Mouse (Mus musculus): ENCODE measurements around the gene Ctxn1.
A peak's percentile ranks its signal among the peaks of the same experiment; 100 is the strongest.
"Not testable (repeated sequence)": the region's sequence is repeated elsewhere in the genome, so short reads cannot be mapped to it uniquely, and the experiment has no call there.

The Ctxn1 gene

GRCm38 (mm10) chr8:4259125-4259804 is at the start of gene Ctxn1:
TSS of gene Ctxn1 (minus strand) at chr8:4259274.
- peak; percentile 95 for DNase-seq

DNA sequence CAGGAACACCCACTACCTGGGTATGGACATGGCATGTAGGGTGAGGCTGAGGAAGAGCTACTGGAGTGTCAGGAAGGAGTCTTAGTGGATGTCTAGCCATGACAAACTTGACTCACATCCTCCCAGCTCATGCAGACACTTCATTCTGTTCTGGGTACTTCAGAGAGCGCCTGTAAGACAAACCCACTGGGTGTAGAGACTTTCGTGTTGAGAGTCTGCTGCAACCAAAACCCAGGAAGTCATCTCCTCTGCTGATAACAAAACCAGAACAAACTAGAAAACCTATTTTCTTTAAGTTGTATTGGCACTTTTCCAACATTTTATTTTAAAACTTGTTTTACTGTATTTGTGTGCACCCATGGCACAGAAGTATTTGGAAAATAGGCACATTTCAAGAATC is 46.8 kb upstream of the Ctxn1 start:
- no peak for DNase-seq

GRCm38 (mm10) chr8:4304124-4304547 is 45.1 kb upstream of the Ctxn1 start:
- peak; percentile 29 for DNase-seq

GRCm38 (mm10) chr8:4297822-4298221 is 38.7 kb upstream of the Ctxn1 start:
- DNase-seq, result no peak

- DNase-seq, result no peak
Observed at GRCm38 (mm10) chr8:4292738-4293137, 33.7 kb upstream of the Ctxn1 start.

GRCm38 (mm10) chr8:4276111-4276465 is 17.0 kb upstream of the Ctxn1 start:
- DNase-seq, result no peak

GRCm38 (mm10) chr8:4275275-4276110 is 16.4 kb upstream of the Ctxn1 start, which contains the start of gene Timm44:
TSS of gene Timm44 (minus strand) at chr8:4275913.
- peak; percentile 97 for DNase-seq

- no peak for DNase-seq
Observed at GRCm38 (mm10) chr8:4269609-4270008, 10.5 kb upstream of the Ctxn1 start.

GRCm38 (mm10) chr8:4267627-4268026 is 8.6 kb upstream of the Ctxn1 start:
- no peak for DNase-seq

DNA sequence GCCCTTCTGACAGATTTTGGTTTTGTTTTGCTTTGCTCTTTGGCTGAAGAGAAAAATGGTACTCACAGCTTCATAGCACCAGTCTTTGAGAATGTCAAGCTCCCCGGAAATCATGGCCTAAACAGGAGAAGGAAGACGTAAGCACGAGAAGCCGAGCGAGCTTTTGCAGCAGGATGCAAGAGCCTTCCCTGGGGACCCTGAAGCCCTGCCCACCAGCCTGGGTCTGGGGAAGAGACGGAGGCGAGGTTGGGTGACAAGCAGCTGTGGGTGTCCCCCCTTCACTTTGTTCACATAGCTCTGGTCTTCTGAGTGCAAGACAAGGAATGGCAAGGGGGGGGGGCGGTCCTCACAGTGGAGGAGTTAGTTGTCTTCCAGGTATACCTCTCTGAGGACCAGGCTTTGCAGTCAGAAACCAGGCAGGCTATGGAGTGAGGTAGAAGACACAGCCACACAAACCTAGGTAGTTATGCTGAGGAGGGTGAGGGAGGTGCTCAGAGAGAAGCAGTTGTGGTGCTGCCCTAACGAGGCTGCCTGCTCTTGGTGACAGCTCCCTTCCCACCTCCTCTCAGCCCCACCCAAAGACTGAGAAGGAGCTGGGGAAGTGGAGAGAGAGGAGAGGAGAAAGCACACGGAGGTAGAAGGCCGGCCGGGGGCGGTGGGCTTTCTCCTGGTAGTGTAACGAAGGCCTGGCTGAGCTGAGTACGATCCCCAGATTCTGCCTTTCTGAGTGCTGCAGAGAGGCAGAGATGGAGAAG is 6.3 kb upstream of the Ctxn1 start:
- DNase-seq, result no peak

- no peak for DNase-seq
Observed at GRCm38 (mm10) chr8:4263105-4263791, 4.2 kb upstream of the Ctxn1 start.

GRCm38 (mm10) chr8:4259805-4260170 is 714 bp upstream of the Ctxn1 start:
- no peak for DNase-seq

DNA sequence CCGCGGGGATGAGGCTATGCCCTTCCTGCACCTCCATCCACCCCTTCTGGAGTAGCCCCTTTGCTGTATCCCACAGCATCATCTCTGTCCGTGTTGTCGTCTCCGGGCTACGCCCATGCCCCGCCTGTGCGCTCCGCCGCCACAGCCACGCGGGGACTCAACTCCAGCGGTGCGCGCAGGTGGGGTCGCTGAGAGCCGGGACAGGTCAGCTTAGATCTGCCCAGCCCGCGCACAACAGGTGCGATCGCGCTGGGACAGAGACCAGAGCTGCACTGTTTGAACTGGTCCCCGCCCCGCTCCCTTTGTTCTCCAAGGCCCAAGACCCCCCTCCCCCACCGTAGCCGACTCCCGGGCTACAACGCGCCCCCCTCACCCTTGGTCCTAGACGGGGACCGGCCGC is 396 bp downstream of the Ctxn1 start:
- DNase-seq, result no peak

DNA sequence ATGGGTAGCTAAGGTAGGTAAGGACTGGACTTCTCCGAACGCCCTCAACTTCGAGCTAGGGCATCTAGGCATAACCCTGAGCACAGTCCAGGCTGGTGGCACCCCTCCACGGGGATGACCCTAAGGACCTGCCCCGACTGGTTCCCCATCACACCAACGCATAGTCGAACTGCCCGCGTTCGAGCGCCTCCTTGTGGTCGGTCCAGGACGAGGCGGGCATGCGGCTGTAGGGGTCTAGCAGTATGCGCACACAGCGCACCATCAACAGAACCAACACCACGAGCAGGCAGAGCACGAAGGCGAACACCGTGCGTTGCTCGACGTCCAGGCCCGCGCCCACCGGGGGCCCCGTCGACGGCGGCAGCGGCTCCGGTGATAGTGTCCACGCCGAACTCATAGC is 841 bp downstream of the Ctxn1 start:
- DNase-seq, result peak; percentile 83

DNA sequence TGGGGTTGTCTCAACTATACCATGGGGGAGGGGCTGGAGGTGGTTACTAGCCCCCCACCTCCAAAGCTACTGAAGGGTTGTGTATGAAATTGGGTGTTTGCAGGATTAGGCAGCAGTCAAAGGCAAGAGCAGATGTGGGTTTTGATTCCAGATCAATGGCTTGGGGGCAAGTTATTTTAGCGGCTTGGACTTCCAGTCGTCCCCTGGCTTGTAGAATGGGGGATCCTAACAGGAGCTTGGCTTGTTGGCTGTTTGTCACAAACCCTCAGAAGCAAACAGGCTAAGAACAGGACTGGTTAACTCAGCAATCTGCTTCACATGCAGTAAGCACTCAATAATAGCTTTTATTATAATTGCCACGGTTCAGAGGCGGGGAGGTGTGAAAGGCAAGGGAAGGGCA is 1.7 kb downstream of the Ctxn1 start:
- DNase-seq, result no peak

DNA sequence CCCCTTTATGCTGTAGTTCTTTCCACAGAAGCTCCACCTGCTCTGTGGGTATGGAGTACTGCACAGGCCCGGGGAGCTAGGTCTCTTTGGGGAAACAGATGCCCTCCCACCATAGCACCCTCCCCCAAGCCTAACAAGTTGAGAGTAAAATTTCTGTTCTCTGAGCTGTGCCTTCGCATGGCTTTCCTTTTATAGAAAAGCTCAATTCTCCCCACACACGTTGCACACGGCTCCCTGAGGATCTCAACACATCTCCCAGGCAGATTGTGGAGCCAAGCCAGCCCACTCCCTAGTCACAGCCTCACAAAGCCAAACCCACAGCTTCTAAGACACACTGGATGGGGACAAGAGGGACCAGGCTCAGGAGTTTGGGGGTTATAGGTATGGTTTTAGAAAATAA is 2.2 kb downstream of the Ctxn1 start:
- DNase-seq, result peak; percentile 94

- DNase-seq, result not testable (repeated sequence)
Observed at GRCm38 (mm10) chr8:4255471-4255870, 3.6 kb downstream of the Ctxn1 start.

DNA sequence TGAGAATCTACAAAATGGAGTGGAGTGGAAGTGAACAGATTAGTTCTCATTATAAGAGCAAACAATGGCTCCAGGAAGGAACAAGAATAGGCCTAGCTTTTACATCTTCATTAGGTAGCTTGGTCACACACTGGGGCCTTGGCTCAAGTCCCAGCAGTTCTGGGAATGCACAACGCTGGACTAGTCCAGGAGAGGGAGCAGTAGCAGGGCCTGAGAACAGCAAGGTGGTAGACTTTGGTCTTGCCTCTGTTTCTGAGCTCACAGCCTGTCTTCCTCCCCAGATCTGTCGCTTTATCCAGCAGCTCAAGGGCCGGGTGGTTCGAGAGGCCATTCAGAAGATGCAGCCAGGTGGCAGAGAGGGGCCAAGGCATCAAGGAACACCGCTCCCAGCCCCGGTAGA is 5.1 kb downstream of the Ctxn1 start:
- peak; percentile 76 for DNase-seq

DNA sequence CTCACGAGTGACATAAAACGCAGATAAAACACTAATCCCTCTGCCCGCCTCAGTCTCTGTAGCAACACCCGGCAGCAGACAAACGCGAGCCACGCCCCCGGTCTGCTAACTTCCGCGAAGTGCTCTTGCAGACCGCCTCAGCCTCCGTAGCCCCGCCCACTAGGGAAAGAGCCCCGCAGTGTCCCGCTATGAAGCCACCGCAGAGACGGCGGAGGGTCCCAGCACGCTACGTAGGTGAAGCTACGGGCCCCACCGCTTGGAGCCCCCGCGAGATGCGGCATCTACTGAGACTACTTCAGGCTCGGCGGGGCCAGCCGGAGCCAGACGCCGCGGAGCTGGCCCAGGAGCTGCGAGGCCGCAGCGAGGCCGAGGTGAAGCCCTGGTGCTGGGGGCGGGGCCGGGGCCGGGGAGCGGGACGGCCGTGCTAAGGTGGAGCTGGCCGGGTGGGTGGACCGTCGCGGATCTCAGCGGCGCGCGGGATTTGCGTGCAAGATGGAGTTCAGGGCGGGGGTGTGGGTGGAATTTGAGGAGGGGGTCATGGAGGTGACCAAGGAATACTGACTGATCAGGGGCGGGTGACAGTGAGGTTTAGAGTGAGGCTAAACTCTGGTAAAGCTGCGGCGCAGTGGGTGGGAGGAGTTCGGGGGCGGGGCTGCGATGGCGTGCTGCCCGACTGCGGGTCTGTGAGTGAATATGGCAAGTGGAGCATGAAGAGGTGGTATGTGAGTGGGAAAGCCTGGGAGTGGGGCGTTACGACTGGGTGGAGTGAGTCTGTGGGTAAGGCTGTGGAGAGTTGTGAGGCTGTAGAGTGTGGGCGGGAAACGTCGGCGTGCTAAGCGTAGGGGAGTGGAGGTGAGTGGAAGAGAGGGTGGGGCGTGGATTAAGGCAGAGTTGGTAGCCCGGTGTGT is 5.9 kb downstream of the Ctxn1 start, which contains the start of gene Snapc2:
Gene Snapc2, plus strand, starts transcription at position 147 of the 908 bp plus-strand sequence.
- DNase-seq, result peak; percentile 95

DNA sequence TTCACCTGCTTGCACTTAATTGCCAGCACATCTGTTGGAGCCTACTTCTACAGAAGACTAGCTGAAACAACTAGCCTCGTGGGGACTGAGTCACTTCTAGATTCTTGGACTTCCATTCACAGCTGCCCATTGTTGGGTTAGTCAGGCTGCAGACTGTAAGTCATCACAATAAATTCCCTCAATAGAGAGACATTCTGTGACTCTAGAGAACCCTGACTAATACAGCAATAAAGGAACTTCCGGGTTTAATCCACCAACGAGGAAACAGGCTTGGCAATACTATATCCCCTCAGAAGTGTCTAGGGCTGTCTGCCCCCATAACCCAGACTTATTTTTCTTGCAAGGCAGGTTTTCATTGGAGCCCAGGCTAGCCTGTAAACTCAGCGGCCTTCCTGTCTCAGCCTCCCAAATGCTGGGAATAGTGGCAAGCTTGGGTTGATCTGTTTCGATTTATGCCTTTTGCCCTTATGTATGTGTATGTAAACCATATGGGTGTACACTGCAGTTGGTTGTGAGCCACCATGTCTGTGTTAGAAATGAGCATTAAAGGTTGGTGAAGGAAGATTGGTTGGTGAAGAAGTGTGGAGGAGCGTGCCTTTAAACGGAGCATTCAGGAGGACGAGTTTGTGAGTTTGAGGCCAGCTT is 6.8 kb downstream of the Ctxn1 start:
- no peak for DNase-seq

DNA sequence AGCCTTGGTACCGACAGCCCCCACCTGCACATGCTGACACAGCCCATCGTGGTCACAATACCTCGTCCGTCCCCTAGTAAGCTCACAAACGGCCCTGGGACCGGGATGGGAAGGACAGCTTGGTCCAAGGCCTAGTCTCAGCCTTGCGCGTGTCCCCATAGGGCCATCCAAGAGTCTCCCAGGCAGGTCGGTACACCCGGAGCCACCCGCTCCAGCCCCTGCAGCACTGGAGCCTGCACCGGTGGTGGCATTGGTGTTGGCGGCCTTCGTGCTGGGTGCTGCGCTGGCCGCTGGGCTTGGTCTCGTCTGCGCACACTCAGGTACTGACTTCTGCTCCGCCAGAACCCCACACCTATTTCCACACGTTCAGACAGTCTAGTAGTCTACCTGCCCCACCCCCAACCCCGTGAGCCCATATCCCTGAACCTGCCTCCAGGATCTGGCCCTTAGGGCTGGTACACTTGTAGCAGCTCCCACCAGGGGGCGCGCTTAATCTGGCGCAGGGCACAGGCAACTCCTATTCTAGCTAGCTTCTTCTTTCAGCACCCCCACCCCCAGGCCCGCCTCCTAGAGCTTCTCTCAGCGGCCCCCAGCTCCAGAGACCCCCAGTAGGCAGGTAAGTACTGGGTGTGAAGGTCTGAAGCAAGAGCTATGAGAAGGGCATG is 8.6 kb downstream of the Ctxn1 start:
- DNase-seq, result peak; percentile 84
